Mouse (Mus musculus) heart, embryonic 10.5 days (tissue): ENCODE data around the gene Dnajc1. TPM values are rescaled to one million over a fixed set of nuclear protein-coding genes. Genes with fewer than 3 reads are reported as not detected.

Experiments used
- DNase-seq: peaks from one replicate; pipeline ENCODE4 v3.0.0-alpha.2; 2017; ENCODE audit warnings: low spot score
- H3K27ac ChIP-seq: fragments of 300-500 bp; sonication (generic); 2 replicates; pipeline ENCODE4 v1.5.1; 2016; ENCODE audit warnings: mild to moderate bottlenecking
- H3K27me3 ChIP-seq: fragments of 300-500 bp; sonication (generic); 2 replicates; pipeline ENCODE4 v1.6.1; 2016; ENCODE audit warnings: mild to moderate bottlenecking; ENCODE audit not compliant: poor library complexity, insufficient read depth, severe bottlenecking
- H3K36me3 ChIP-seq: fragments of 300-500 bp; sonication (generic); 2 replicates; pipeline ENCODE4 v1.6.1; 2016; ENCODE audit warnings: mild to moderate bottlenecking, moderate library complexity
- H3K4me1 ChIP-seq: fragments of 300-500 bp; sonication (generic); 2 replicates; pipeline ENCODE4 v1.6.1; 2016; ENCODE audit warnings: mild to moderate bottlenecking
- H3K4me3 ChIP-seq: fragments of 300-500 bp; sonication (generic); 2 replicates; pipeline ENCODE4 v1.5.1; 2016; ENCODE audit warnings: mild to moderate bottlenecking, moderate library complexity
- H3K9me3 ChIP-seq: fragments of 300-500 bp; sonication (generic); 2 replicates; pipeline ENCODE4 v1.6.1; 2016; ENCODE audit warnings: mild to moderate bottlenecking, moderate library complexity
- WGBS: fragments of 180-500 bp; shearing (Covaris S2); methylation state at CpG from one replicate; pipeline ENCODE4 v1.1.7; 2016; 5-methylcytosine and 5-hydroxymethylcytosine counted together
- polyA plus RNA-seq: library from polyadenylated mRNA; unstranded; fragments of >200 nt; fragmentation: Nextera tagmentation; extraction: Ambion mirVana; gene quantifications from 2 replicates; pipeline ENCODE4 v1.2.1, GENCODE M21; 2016

Dnajc1 gene
- polyA plus RNA-seq, 1 experiment from 2014 or later = 24.0 TPM

- H3K4me1 ChIP-seq = no peaks in the 10 kb centered on the region
- H3K27ac ChIP-seq = no peak overlapping the region
- WGBS = 50% methylated on average over 1 of the region's 1 CpGs
- no peaks in the 10 kb centered on the region for H3K27me3 ChIP-seq
- H3K4me3 ChIP-seq = no peak overlapping the region
- no peaks in the 10 kb centered on the region for H3K9me3 ChIP-seq
- DNase-seq = no peak
- H3K36me3 ChIP-seq = peaks cover 13% of the 10 kb centered on the region; the same call in 1 of the 2 replicates
Observed at GRCm38 (mm10) chr2:18169174-18169948, 223.3 kb downstream of the Dnajc1 start.

GRCm38 (mm10) chr2:18165511-18165910 lies 227.1 kb downstream of the Dnajc1 start:
- Histone ChIP-seq H3K9me3 (no peaks in the 10 kb centered on the region), H3K4me3 (no peak overlapping the region), H3K27me3 (no peaks in the 10 kb centered on the region), H3K4me1 (no peaks in the 10 kb centered on the region), H3K27ac (no peak overlapping the region), H3K36me3 (peaks cover 31% of the 10 kb centered on the region)
- 92% methylated on average over 2 of the region's 2 CpGs for WGBS
- DNase-seq = no peak

GRCm38 (mm10) chr2:18160992-18161391 lies 231.6 kb downstream of the Dnajc1 start:
- no peaks in the 10 kb centered on the region for H3K4me1 ChIP-seq
- H3K27ac ChIP-seq = no peak overlapping the region
- no peak overlapping the region for H3K4me3 ChIP-seq
- WGBS = 97% methylated on average over 5 of the region's 5 CpGs
- DNase-seq = no peak
- H3K36me3 ChIP-seq = peaks cover 33% of the 10 kb centered on the region
- H3K27me3 ChIP-seq = no peaks in the 10 kb centered on the region
- H3K9me3 ChIP-seq = no peaks in the 10 kb centered on the region

- H3K36me3 ChIP-seq = peaks cover 46% of the 10 kb centered on the region
- 85% methylated on average over 3 of the region's 3 CpGs for WGBS
- no peak overlapping the region for H3K27ac ChIP-seq
- no peak for DNase-seq
- H3K4me1 ChIP-seq = no peaks in the 10 kb centered on the region
- H3K9me3 ChIP-seq = no peaks in the 10 kb centered on the region
- no peak overlapping the region for H3K4me3 ChIP-seq
- H3K27me3 ChIP-seq = no peaks in the 10 kb centered on the region
Observed at GRCm38 (mm10) chr2:18159426-18159825, 233.2 kb downstream of the Dnajc1 start.

- H3K9me3 ChIP-seq = no peaks in the 10 kb centered on the region
- H3K27ac ChIP-seq = no peak overlapping the region
- DNase-seq = no peak
- H3K4me1 ChIP-seq = no peaks in the 10 kb centered on the region
- peaks cover 46% of the 10 kb centered on the region for H3K36me3 ChIP-seq
- H3K27me3 ChIP-seq = no peaks in the 10 kb centered on the region
- WGBS = 88% methylated on average over 3 of the region's 3 CpGs
- no peak overlapping the region for H3K4me3 ChIP-seq
Observed at GRCm38 (mm10) chr2:18156131-18156530, 236.5 kb downstream of the Dnajc1 start.
